Mouse (Mus musculus): ENCODE results near the gene Sesn1.
"Not testable (repeated sequence)": the region's sequence is repeated elsewhere in the genome, so short reads cannot be mapped to it uniquely, and the experiment has no call there.

The Sesn1 gene

DNA sequence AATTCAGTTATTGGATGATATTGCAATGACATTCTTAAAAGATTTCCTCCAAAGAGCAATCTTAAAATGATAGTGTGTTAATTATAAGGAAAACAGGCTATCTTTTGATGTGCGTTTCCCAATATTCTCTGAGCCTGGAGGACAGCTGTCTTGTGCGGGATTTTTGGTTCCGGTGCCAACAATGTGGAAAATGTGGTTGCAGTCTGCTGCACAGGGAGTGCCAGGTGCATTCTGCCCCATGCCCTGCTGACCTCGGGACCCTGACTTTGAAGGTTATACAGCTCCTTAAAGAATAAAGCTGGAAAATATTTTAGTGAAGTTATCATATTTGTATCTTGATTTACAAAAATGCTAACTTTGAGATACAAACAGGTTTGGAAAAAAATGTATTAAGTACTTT is 98.2 kb downstream of the Sesn1 start:
- DNase-seq (ENCODE audit: low read depth, low spot score), result no peak

DNA sequence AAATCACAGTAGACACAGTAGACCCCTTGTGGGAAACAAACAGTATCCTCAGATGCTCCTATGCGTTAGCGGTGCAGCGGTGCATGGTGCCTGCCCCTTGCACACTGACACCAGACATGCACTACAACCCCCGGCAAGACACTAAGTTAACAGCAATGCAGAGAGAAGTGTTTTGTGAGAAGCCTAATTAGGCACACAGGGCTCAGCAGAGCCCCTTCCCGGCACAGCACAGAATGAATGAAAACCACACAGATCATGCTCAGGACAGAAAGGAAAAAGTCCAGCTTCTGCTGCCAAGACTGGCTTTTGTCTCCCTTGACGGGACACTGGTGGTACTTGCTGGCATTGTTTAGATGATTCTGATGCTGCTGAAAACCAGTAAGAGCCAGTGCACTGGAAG is 99.2 kb downstream of the Sesn1 start:
- DNase-seq (ENCODE audit: low read depth, low spot score), result no peak

DNA sequence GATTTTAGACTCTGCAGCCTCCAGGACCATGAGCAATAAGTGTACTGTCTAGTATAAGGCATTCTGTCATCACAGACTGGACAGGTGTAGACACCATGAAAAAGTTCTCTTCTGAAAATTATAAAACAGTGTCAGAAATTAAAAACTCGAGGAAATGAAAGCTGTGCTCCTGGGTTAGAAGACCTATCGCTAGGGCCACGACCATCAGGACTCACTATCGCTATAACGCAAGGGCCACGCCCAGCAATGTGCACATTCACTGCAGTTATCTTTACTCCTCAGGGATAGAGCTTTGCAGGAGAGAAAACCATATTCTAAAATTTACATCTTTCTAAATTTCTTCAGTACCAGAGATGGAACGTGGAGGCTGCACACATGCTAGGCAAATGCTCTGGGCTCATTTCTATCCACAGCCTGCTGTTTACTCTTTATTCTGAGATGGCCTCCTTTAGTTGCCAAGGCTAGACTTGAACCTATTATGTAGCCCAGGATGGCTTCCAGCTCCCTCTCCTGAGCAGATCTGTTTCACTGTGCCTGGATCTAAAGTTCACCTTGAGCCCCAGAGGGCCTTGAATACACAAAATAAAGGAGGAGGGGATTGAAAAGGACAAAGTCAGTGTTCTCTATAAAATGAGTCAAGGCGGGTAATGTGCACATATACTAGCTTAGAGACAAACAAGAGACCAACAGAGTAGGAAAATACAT is 102.7 kb downstream of the Sesn1 start:
- DNase-seq (ENCODE audit: low read depth, low spot score), result no peak

DNA sequence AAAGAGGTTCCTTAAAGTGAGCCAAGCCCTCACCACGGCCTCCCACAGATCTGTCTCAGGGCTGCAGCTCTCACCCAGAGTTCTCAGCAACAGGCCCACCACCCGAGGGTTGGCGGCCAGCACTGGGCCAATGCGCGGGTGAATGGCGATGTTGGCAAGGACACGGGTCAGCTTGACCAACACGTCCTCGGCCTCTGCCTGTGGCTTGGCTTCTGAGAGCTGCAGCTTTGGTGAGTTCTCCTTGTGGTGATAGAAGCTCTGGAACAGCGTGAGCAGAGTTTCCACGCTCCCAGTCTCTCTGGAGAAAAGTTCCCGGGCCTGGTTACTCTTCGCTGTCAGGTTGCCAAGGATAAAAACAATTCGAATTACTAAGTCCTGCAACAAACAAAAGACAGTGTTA is 117.0 kb downstream of the Sesn1 start:
- DNase-seq (ENCODE audit: low read depth, low spot score), result no peak

DNA sequence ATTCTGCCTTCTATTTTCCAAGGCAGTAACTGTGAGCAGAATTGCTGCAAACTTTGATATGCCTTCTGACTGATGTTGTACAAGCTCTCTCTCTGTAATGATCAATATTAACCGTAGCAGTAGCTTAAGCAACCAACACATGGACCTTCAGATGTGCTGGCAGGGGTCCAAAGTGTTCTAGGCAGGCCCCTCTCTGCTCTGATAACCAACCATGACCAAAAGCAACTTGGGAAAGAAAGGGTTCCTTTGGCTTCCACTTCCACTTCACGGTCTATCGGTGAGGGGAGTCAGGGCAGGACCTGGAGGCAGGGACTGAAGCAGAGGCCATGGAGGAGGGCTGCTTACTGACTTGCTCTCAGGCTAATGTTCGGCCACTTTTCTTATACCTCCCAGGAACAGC is 121.2 kb downstream of the Sesn1 start:
- DNase-seq (ENCODE audit: low read depth, low spot score), result no peak

DNA sequence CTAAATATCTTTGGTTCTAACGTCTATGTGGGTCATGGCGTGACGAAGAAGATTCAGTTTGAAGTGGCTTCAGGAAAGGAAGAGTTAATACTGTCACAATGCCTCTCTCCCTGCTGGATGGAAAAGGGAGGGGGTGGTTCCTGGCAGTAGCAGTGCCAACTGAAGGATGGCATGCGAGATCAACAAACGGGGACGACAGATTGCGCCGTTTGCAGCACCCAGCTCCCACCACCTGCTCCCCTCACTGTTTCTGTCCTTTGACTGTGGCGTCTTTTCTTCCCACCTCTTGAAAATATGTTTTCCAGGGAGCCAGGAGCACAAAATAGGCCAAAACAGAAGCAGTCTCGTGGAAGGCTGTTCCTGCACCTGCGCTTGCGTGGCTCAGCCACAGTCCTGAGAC is 122.2 kb downstream of the Sesn1 start:
- no peak for DNase-seq (ENCODE audit: low read depth, low spot score)

DNA sequence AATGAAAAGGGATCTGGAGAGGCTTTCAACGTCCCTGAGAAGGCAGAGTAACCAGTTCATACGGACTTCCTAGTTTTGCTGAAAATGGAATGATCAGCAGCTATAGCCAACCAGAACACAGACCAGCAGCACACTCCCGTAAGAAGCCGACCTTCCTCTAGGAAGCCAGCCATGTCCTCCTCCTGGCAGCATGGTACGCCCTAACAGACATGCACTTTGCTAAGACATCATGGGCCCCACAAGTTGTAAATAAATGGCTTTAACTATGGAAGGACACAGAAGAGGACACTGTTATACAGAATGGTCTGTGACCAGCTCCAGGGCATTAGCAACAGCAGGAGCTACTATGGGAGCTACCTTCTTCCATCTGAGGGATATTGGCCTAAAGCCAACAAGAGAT is 123.2 kb downstream of the Sesn1 start:
- no peak for DNase-seq (ENCODE audit: low read depth, low spot score)

DNA sequence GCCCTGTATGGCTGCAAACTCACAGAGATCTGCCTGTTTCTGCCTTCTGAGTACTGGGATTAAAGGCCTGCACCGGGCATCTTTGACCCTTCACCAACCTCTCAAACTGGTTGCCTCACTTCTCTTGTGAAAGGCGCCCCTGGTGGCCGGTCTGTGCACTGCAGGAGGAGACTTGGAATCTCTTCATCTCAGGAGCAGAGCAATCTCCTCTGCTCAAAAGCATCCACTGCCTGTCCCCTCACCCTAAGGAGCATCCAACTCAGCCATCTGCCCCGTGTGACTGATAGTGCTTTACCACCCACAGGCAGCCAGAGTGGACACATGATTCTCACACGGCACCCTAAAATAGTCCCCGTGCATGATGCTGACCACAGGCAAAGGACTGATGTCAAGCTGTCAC is 123.8 kb downstream of the Sesn1 start:
- peak; percentile 25 for DNase-seq (ENCODE audit: low read depth, low spot score)

DNA sequence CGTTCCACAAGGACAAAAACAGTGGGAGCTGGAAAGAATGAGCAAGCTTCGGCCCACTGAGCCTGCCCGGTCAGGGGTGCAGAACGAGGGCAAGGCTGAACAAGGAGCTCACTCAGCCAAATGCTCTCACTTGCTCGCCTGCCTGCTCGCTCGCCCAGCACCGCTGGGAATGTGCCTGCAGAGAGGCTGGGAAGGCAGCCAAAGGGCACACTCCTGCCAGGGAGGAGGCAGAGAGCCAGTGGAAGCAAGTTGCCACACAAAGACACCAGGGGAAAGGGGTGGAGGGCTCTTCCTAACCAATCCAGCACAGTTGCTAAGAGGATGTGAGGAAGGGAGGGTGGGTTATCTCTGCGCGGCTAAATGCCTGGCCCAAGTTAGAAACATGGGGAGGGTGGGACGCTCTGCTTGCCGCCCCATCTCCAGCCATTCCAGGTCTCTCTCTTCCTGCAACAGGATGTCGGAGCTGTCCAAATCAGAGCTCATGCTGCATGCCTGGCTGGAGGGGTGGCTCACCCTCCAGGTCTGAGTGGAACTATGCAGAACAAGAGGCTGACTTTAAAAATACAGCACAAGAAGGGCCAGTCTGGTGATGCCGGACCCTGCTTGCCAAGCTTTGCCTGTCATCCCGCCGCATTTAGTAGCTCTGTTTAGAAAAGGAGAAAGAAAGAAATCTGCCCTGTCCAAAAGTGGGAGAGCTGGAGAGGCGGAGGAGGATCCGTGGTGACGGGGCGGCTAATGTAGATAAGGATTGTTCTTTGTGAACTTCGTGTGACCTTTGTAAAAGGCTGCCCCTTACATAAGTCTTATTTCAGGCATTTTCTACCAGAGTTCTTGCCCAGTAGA is 125.1 kb downstream of the Sesn1 start:
- peak; percentile 9 for DNase-seq (ENCODE audit: low read depth, low spot score)

DNA sequence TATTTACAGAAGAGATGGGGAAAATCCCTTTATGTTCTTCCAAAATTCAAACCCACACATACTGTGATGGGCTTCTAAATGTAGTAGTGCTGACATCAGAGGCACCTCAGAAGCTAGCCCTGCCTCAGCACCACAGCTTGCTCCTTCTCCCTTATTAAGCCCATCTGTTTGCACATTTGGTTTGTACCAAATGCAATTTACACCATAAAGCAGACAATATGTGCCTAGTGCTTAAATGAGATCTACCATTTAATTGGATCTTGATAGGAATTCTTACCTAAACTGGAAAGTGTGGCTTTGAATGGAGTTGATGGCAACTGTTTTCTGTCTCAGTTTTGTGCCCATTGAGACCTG is 125.7 kb downstream of the Sesn1 start:
- DNase-seq (ENCODE audit: low read depth, low spot score), result no peak

DNA sequence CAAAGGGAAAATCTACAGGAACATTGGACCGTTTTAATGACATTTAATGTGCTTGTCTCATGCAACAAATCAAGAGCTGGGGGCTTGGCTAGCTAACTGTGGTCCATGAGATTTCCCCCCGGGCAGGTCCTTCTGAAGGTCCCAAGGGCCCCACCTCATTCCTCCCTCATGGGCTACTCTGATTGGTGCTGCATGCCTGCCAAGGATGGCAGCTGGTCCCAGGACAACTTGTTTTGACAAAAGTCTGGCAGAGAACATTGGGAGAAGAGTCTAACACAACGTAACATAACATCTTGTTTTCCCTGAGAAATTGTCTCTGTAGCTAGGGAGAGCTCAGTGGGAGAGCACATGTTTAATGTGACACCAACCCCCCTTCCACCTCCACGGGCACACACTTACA is 126.4 kb downstream of the Sesn1 start:
- DNase-seq (ENCODE audit: low read depth, low spot score), result no peak

DNA sequence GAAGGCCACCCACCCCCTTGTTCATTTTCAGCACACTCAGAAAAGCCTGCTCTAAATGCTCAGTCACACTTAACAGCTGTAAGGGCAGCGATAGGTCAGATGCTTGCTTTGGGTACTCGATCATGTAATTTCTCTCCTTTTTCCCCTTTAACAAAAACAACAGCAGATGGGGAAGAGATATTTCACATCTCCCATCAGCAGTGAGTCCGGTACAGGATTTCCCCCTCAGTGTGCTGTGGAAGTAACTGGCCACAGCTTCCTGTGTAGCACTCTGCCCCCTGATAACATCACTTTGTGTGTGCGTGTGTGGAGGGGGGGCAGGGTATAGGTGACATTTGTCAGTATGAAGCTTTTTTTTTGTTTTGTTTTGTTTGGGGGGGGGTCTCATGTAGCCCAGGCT is 127.4 kb downstream of the Sesn1 start:
- DNase-seq (ENCODE audit: low read depth, low spot score), result no peak

DNA sequence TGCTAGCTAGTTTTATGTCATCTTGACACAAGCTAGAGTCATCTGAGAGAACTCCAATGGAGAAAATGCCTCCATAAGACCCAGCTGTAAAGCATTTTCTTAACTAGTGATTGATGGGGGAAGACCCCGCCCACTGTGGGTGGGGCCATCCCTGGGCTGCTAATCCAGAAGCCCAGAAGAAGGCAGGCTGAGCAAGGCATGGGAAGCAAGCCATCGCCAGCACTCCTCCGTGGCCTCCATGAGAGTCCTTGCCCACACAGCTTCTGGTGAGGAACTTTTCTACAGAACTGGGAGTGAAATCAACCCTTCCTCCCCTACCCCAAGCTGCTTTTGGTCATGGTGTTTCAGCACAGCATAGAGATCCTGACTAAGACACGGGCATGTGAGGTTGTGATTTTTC is 129.4 kb downstream of the Sesn1 start:
- DNase-seq (ENCODE audit: low read depth, low spot score), result no peak

DNA sequence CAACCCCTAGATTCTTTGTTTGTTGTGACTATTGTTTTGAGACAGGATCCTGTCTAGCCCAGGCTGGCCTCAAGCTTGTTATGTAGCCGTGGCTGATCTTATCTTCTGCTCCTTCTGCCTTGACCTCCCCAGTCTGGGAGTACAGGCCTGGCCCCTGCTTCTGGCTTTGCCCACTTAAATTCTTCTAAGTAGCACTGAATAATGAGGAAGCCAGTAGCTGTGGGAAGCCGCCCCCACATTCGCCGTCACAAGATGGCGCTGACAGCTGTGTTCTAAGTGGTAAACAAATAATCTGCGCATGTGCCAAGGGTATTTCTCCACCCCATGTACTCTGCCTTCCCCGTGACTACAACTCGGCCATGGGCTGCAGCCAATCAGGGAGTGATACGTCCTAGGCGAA is 142.6 kb downstream of the Sesn1 start:
- DNase-seq (ENCODE audit: low read depth, low spot score), result not testable (repeated sequence)

DNA sequence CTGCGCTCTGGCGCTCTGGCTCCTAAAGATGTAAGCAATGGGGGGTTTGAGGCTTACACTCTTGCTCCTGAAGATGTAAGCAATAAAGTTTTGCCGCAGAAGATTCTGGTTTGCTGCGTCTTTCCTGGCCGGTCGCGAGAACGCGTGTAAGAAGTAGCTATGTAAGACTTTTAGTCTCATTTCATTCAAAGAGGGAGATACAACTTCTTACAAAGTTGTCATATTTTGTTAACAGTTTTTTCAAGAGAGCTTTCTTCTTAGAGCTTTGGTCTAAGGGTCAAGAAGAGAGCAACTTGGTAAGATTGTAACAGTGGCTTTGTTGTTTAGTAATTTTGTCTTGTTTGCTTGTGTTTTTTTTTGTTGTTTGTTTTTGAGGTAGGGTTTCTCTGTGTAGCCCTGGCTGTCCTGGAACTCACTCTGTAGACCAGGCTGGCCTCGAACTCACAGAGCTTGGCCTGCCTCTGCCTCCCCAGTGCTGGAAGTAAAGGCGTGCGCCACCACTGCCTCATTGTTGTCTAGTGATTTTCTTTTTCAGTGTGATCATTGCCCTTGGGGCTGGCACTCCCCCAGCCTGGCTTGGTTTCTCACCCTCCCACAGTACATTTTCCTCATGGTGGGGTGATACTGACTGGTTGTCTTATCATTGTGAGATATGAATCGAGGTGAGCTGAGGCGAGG is 143.3 kb downstream of the Sesn1 start:
- no peak for DNase-seq (ENCODE audit: low read depth, low spot score)

DNA sequence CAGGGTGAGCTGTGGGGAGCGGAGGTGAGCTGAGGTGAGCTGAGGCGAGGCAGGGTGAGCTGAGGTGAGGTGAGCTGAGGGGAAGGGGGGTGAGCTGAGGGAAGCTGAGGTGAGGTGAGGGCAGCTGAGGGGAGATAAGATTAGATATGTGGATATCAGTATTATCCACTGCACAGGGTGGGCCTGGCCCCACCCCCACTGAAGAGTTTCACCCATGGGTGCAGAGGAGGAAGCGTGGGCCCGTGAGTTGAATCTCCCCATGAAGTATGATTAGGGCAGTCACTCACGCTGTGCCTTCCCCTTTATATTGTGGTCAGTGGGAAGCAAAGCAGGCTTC is 143.8 kb downstream of the Sesn1 start:
- no peak for DNase-seq (ENCODE audit: low read depth, low spot score)

DNA sequence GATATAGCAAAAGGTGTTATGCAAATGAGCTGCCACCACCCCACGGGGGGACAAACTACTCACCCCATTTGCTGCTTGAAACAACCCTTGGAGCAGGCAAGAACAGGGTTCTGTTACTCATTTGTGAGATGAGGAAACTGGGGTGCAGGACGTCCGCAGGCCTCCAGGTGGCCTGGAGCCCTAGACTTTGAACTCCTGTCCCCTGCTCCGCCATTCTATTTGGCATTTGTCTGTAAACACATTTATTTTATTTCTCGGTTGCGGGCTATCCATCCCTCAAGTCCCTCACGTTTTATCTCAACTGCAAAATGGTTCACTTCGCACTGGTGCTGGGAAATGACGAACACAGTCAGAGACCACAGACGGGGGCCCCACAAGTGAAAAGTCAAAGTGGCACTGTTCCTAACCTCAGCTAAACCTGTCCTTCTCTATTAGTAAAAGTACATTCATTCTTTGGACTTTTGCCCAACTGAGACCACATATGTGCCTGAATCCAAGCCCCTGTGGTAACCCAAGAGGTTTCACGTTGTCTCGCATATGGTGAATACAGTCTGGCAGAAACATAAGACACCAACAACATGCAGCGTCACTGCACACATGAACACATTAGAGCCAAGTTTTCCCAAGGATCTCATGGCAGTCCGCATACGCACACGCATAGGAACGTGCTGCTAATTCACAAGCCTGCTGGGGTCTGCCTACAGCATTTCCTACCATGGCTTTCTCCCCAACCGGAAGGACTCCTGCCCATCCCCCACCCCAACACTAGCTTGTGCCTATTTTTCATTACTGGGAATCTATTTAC is 147.9 kb downstream of the Sesn1 start:
- DNase-seq (ENCODE audit: low read depth, low spot score), result no peak

Data from forelimb bud, embryonic 11.5 days (tissue).